Mouse (Mus musculus) adipocyte (in vitro differentiated cells): ENCODE measurements around the gene Olfr1047.
"Not testable (repeated sequence)": the region's sequence is repeated elsewhere in the genome, so short reads cannot be mapped to it uniquely, and the experiment has no call there.

Experiments
- DNase-seq: peaks from one replicate; pipeline ENCODE4 v3.0.0-alpha.2; 2016; ENCODE audit warnings: low spot score

Gene Olfr1047

DNA sequence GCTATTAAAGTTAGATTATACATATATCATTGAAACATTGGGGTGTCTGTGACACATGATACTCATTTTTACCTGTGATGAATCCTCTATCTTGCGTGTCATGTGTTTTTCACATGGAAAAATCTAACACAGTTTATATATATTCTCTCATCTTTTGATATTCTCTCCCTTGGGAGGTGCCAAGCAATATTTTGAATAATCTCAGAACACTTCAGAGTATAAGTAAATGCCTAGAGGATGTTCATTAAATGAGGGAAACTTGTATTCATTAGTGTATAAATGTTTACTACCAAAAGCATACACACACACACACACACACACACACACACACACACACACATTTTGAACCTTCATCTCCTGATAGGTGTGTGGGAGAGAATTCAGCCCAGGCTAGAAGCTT, at the start of gene Olfr1047:
Gene Olfr1047, minus strand, starts transcription at position 101 of the 400 bp plus-strand sequence.
- no peak for DNase-seq

DNA sequence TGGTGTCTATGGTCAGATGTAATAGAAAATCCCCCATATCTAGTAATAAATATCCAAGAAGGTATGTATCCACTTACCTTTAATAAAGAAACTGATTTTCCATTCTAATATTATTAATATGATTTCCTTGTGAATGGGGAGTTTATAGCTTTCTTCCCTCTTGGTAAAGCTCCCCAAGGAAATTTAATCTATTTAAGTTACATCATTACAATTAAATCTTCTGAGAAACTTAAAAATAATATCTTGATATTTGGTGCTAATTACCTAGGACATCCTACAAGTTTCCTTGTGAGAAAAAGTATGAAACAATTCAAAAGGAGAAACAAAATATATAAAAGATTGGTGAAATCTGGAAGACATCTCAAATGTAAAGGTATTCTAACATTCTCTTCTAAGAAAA, 47.8 kb upstream of the Olfr1047 start, which contains the start of gene Olfr1051:
Gene Olfr1051, minus strand, starts transcription at position 101 of the 400 bp plus-strand sequence.
- DNase-seq = not testable (repeated sequence)

DNA sequence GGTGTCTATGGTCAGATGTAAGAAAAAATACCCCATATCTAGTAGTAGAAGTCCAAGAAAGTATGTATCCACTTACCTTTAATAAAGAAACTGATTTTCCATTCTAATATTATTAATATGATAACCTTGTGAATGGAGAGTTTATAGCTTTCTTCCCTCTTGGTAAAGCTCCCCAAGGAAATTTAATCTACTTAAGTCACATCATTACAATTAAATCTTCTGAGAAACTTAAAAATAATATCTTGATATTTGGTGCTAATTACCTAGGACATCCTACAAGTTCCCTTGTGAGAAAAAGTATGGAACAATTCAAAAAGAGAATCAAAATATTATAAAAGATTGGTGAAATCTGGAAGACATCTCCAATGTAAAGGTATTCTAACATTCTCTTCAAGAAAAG, 27.0 kb upstream of the Olfr1047 start, which contains the start of gene Olfr1049:
Gene Olfr1049, minus strand, starts transcription at position 101 of the 400 bp plus-strand sequence.
- DNase-seq = not testable (repeated sequence)

DNA sequence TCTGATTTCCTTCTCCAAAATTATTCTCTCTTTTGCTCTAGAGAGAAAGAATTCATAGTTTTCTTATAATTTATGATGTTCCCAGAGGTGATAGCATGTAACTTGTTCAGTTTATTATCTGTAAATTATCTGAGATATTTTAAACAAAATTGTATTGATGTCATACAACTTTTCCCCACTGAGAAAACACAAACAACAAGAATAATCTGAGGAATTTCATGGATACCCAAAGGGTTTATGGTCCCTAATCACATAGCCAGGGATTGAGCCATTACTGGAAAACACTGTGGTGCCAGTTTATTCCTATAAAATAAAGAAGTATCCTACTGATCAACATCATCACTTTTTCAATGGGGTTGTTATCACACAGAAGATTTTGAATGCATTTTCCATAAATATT, 9.0 kb upstream of the Olfr1047 start, which contains the start of gene Olfr1048:
Gene Olfr1048, minus strand, starts transcription at position 101 of the 400 bp plus-strand sequence.
- no peak for DNase-seq

DNA sequence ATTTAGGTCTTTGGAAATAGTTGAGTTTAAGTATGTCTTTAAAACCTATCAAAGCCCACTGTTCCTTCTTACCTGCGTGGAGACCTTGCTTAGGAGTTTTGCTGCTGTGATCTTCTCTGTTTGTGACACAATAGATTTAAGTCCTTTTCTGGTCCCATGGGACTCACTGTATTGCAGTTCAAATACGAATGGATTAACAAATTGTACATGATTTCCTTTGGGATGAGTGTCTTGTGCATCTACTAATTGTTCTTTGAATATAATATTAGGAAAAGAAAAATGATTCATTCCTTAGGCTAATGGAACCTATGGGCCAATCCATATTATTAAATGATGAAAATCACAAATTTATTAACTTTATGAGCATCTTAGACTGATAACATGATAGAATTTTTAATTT, 12.0 kb downstream of the Olfr1047 start, which contains the start of gene Olfr1046:
Gene Olfr1046, minus strand, starts transcription at position 101 of the 400 bp plus-strand sequence.
- DNase-seq = no peak

DNA sequence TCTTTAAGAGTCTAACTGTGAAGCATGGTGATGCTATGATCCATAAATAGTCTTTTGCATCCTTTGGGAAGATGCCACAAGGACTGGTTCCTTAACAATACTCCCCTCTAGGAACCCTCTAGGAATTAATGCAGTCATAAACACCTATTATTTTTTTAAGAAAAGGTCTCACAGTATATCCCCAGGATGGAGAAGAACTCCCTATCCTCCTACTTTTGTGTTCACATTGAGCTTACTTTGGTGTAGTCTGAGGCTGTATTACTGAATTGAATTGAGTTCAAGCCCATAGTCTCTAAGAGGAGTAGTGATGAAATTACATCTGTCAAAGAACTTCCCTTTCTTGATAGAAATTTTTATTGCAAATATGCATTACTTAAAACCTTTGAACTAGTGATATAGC, 28.3 kb downstream of the Olfr1047 start, which contains the start of gene Olfr1045:
Gene Olfr1045, minus strand, starts transcription at position 101 of the 400 bp plus-strand sequence.
- no peak for DNase-seq

DNA sequence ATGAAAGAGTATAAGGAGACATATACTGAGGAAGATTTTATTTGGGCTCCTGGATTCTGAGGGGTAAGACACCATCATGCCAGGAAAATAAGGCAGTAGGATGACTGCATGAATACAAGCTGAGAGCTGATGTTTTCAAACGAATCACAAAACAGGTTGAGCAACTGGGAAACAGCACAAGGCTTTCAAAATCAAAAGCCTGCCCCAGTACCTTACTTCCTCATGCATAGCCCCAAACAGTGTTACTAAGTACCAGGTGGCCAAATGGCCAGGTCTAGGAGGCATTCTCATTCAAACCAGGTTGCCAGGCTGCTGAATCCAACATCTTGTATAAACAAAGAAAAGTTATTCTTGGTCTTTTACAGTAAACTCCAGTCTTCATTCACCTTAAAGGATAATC, 35.3 kb downstream of the Olfr1047 start:
- no peak for DNase-seq

DNA sequence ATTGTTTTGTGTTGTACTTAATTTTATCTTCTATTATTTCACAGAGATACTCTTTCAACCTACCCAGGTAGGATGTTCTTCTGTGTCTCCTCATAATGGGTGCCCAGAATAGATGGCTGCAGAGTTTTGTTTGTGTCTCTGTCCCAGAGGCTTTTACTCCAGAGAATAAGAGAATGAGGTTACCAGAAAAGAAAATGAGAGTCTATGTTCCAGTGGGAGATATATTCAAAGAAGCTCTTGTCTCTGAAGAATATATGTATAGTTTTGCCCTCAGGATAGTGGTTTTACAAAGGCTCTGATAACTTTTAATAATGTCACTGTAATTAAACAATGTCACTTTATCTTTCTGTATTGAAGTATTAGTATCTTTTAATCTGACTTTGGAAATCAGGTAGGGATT, 45.6 kb downstream of the Olfr1047 start, which contains the start of gene Olfr52:
Gene Olfr52, minus strand, starts transcription at position 101 of the 400 bp plus-strand sequence.
- no peak for DNase-seq

DNA sequence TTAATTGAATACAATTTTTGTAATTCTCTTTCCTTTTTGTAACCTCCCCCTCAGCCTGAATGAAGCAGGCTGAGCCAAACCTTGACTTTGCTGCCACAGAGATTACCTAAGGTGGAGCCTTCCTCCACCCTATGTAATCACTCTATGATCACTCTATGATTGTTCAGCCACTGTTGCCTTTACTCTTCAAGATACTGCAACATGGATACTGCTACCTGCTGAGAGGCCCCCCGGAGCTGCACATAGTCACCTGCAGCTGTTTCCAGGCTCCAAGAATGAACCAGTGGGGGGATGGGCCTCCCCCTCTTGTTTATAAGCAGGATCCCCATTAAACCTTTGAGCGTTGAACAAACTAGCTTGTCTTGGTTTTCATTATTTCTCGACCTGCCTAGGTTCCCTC, 51.3 kb downstream of the Olfr1047 start:
- DNase-seq = no peak

DNA sequence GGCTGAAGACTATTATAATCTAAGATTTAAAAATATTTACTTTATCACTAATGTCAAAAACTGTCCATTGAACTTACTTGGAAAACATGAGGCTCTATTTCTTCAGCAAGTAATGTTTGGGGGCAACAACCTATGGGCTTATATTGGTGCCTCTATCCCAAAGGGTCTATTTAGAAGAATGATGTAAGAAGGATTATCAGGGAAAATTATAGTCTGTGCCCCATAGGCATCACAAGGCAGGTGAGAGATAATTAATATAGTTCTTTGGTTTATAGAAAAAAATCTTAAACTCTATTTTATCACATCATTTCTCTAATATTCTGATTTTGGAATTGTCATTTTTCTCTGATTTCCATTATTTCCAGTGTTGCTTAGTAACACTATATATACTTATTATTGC, 53.5 kb downstream of the Olfr1047 start, which contains the start of gene Olfr1044:
Gene Olfr1044, minus strand, starts transcription at position 101 of the 400 bp plus-strand sequence.
- no peak for DNase-seq
